Mouse (Mus musculus) sigmoid colon, adult 10 weeks (tissue): Measurements from ENCODE around the gene Adat3. TPM values are rescaled to one million over a fixed set of nuclear protein-coding genes. Genes with fewer than 3 reads are reported as not detected.

Source experiments
- polyA plus RNA-seq: library from polyadenylated mRNA; stranded (reverse); fragments of 350-450 nt; fragmentation: Illumina TruSeq; extraction: RNeasy Lipid Tissue Mini Kit (QIAGEN cat#74804); gene quantifications from one replicate; pipeline ENCODE4 v1.2.3, GENCODE M21; 2014; ENCODE audit warnings: low read depth, low replicate concordance

Gene Adat3
- polyA plus RNA-seq = not detected

DNA sequence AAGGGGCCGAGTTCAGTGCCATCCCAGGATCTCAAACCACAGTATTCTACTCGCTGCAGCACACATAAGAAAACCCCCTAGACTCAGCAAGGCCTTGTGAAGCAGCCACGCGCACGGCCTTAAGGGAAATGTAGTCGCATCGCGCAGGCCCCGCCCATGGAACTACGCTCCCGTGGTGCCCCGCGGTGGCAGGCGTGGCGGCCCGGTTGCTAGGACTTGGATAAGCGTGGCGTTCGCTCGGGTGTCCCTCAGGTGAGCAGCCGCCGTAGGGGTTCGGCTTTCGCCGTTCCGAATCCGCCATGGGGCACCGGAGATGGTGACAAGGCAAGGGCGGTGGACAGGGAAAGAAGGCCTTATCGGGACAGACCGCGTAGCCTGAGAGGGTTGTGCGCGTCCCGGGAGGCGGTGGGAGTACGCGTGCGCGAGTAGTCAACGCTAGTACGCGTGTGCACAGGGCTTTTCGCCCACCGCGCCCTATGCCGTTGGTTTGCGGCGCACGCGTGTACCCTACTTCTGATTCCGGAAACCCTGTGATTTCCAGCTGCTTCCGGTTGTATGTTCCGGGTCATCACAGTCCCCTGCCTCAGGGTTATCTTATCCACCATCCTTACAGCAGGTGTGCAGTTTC lies at the start of gene Adat3, which contains the start of gene Scamp4:
Gene Adat3 (plus strand): TSS at position 183 of the 628 bp plus-strand sequence.
Gene Scamp4 (plus strand): TSS at position 175 of the 628 bp plus-strand sequence.

DNA sequence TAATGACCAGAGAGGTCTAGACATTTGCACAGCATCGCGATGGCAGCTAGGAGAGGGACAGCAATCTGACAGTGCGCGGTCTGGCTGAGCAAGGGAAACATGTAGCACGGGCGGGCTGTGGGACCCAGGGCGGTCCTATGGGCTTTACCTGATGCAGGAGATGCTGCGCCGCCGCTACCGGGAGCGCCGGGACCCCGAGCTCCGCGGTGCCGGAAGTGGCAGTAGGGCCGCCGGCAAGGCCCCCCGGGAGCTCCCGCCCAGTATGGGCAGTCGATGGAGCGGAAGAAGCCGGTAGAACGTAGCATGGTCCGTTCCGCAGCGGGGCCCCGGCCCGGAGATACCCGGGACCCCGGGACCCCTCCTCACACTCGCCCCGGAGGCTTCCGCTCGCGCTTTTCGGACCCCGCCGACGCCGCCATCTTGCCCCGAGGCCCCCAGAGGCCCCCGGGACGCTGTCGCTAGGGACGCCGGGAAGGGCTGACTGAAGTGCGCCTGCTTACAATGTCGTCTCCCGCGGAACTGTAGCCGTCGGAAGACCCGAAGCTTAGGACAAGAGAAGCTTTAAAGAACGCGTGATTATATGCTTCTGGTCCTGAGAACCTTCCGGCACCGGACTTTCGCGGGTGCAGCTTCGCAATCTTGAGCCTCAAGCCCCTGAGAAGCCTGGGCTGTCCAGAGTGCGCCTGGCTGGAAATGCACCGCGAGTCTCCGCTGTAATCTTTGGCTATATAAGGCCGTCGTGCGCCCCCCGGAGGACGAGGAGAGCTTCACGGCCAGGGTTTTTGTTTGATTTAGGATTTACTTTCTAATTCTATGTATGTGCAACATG lies 41.4 kb upstream of the Adat3 start, which contains the start of gene Rexo1:
Gene Rexo1 (minus strand): TSS at position 445 of the 829 bp plus-strand sequence.

DNA sequence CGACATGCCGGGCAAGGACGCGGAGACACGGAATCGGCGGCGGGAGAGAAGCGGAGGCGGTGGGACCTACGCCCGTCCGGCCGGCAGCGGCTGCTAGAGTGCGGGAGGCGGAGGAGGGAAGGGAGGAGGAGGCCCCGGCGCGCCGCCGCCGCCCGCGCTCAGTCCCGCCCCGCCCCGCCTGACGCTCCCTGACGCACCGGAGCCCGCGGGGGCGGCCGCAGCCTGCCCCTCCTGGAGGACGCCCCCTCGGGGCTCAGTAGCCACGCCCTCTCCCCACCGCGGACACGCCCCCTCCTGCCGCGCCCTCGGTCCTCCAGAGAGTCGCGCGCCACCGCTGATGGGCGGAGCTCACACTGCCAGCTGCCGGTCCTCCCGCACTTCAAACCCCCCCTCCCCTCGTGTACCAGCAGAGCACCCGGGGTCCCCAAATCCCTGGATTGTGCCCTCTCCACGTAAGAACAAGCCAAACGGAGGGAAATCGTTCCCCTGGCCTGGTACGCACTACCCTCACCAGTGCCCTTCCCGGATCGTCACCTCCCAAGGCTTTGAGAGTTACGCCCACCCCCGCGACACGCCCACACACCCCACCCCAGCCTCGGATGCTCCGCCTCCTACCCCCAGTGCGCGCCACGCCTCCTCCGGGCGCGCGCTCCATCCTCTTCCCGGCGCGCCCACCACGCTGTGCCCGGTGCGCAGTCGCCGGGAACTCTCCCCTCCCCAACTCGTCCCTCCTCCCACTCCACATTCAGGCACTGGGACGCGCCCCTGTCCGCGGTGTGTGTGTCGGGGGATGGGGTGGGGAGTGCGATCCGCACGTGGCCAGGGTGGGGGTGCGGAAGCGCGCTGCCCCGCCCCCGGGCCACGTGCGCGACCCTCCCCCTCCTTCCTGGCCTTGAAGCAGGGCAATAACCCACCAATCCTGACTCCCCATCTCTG lies 25.2 kb upstream of the Adat3 start, which contains the start of gene Klf16:
Gene Klf16 (minus strand): TSS at position 127 of the 936 bp plus-strand sequence.

DNA sequence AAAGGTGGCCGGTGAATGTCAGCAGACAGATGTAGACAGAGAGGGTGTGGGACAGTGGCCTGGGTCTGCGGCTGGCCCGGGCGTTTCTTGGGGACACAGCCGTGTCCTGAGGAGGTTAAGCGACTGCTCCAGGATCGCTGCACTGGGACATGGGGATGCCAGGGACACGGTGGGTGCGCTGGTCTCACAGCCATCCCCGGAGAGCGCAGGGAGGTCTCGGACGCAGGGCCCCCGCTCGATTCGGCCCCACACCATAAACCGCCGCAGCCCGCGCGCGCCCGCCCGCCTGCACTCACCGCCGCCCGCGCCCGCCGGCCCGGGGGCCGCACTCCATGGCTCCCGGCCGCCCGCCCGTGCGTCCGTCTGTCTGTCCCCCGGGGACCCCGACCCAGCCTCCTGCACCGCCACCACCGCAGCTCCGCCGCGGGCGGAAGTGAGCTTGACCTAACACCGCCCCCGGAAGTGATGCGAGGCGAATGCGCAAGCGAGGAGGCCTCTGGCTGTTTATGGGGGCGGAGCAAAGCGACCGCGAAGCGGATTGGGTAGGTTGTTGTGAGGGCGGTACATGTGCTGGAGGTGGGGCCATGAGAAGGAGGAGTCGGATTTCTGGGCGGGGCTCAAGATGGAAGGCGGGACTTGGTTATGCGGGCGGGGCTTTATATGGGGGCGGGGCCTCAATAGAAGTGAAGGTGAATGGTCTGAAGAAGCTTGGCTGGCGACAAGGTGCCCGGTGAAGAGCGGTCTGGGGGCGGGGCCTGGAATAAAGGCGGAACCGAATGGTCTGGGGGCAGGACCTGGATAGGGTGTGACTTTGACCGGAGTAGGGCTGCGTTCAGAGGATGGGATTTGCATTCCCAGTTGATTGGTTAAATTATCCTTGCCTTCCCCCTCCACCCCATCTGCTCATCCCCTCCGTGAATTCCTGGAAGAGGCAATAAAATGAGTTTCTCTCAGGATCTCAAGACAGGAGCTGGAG lies 12.5 kb upstream of the Adat3 start, which contains the start of gene Abhd17a:
Gene Abhd17a (minus strand): TSS at position 463 of the 976 bp plus-strand sequence.

DNA sequence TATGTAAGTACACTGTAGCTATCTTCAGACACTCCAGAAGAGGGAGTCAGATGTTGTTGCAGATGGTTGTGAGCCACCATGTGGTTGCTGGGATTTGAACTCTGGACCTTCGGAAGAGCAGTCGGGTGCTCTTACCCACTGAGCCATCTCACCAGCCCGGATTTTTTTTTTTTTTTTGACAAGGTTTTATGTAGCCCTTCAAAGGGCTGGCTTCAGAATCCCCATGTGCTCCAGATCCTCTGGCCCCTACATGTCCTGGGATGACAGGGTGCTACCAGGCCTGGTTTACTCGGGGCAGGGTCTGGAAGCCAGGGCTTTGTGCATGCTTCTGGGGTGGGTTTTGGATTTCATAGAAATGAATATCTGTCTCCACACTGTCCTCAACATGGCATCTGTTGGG lies 3.0 kb downstream of the Adat3 start, which contains the start of gene Gm49322:
Gene Gm49322 (plus strand): TSS at position 301 of the 400 bp plus-strand sequence.

DNA sequence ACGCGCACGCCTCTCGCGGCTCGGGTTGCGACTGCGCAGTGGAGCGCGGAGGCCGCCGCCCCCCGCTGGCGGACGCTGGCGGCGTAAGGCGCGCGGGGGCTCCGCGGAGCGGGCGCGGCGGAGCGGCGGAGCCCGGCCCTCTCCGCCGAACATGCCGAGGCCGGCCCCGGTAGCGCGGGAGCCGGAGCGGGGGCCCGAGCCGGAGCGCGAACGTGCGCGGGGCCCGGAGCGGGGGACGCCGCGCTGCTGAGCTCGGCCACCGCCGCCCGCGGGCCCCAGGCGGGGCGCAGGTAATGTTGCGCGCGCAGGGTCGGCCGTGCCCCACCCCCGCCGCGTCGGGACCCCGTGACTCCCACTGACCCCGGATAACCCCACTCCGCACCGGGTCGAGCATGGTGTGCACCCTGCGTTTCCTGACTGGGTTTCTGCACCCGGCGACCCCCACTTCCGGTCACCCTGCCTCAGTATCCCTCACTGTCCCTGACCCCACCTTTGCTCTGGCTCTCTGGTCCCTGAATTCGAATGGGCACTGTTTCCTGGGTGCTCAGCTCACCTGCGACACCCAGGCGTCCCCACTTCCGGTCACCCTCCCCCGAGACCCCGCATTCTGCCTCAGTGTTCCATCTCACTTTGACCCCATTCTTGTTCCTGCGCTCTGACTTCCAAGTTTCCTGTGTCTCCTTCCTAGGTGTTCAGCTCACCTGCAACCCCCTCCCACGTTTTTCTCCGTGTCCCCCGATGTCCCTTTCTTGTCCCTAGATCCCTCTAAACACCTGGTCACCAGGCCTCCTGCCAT lies 20.2 kb downstream of the Adat3 start, which contains the start of gene Csnk1g2:
Gene Csnk1g2 (plus strand): TSS at position 178 of the 796 bp plus-strand sequence.

DNA sequence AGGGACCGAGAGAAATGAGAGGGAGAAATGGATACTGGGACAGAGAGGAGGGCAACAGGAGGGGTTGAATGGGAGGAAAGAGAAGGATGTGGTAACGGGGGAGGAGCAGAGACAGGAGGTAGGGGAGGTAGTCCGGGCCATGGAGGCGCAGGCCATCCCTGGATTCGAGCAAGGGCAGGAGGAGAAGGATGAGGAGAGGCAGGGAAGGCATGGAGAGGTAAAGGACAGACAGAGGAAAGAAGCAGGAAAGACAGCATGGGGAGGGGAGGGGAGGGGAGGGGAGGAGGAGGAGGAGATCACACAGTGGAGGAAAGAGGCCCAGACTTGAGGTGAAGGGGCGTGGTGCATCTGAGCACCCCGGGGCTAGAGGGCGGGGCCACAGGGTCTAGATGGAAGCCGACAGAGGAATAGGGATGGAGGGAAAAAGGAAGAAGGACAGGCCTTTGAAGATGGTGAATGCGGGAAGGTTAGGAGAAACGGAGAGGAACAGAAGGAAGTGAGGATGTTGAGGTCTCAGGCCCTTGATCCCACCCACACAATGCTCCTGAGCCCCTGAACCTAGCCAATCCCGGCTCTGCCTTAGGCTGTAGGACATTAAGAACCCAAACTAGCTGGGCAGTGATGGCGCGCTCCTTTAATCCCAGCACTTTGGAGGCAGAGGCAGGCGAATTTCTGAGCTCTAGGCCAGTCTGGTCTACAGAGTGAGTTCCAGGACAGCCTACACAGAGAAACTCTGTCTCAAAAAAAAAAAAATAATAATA lies 54.4 kb downstream of the Adat3 start, which contains the start of gene Btbd2:
Gene Btbd2 (minus strand): TSS at position 209 of the 761 bp plus-strand sequence.

Other genes with a start within 250 kb of the Adat3 start
- not detected for gene Plk5, start 246.4 kb upstream of the Adat3 start, polyA plus RNA-seq
- gene Mex3d, start 215.2 kb upstream of the Adat3 start, polyA plus RNA-seq = 6.1 TPM
- gene Mbd3, start 203.3 kb upstream of the Adat3 start, polyA plus RNA-seq = not detected
- gene Uqcr11, start 196.1 kb upstream of the Adat3 start, polyA plus RNA-seq = not detected
- 3.2 TPM for gene Tcf3, start 169.2 kb upstream of the Adat3 start, polyA plus RNA-seq
- gene Onecut3, start 108.0 kb upstream of the Adat3 start, polyA plus RNA-seq = not detected
- not detected for gene Atp8b3, start 63.8 kb upstream of the Adat3 start, polyA plus RNA-seq
- 0.66 TPM for gene Rexo1, start 41.3 kb upstream of the Adat3 start, polyA plus RNA-seq
- 2.7 TPM for gene Klf16, start 25.6 kb upstream of the Adat3 start, polyA plus RNA-seq
- not detected for gene Abhd17a, start 12.5 kb upstream of the Adat3 start, polyA plus RNA-seq
- 1.9 TPM for gene Scamp4, start within 50 bp of the Adat3 start, polyA plus RNA-seq
- gene Gm49322, start 3.1 kb downstream of the Adat3 start, polyA plus RNA-seq = not detected
- 1.1 TPM for gene Csnk1g2, start 20.0 kb downstream of the Adat3 start, polyA plus RNA-seq
- gene Btbd2, start 54.2 kb downstream of the Adat3 start, polyA plus RNA-seq = 0.22 TPM
- 3.6 TPM for gene Mknk2, start 75.2 kb downstream of the Adat3 start, polyA plus RNA-seq
- 4.6 TPM for gene Mob3a, start 99.1 kb downstream of the Adat3 start, polyA plus RNA-seq
- gene Izumo4, start 99.3 kb downstream of the Adat3 start, polyA plus RNA-seq = 3.5 TPM
- 14.0 TPM for gene Ap3d1, start 139.4 kb downstream of the Adat3 start, polyA plus RNA-seq
- 3.0 TPM for gene Dot1l, start 152.3 kb downstream of the Adat3 start, polyA plus RNA-seq
- gene Sf3a2, start 195.3 kb downstream of the Adat3 start, polyA plus RNA-seq = 2.4 TPM
- 3.9 TPM for gene Plekhj1, start 195.7 kb downstream of the Adat3 start, polyA plus RNA-seq
- not detected for gene Amh, start 202.4 kb downstream of the Adat3 start, polyA plus RNA-seq
- gene Jsrp1, start 210.6 kb downstream of the Adat3 start, polyA plus RNA-seq = not detected
- gene Oaz1, start 223.8 kb downstream of the Adat3 start, polyA plus RNA-seq = 116 TPM
- not detected for gene Lingo3, start 241.2 kb downstream of the Adat3 start, polyA plus RNA-seq